Mouse (Mus musculus): ENCODE results near the gene Ankib1.
"Not testable (repeated sequence)": the region's sequence is repeated elsewhere in the genome, so short reads cannot be mapped to it uniquely, and the experiment has no call there.

The Ankib1 gene

GRCm38 (mm10) chr5:3722873-3723272, 79.9 kb downstream of the Ankib1 start:
- no peak for DNase-seq

- no peak for DNase-seq
These were observed 83.4 kb downstream of the Ankib1 start for GRCm38 (mm10) chr5:3719371-3719770.

DNA sequence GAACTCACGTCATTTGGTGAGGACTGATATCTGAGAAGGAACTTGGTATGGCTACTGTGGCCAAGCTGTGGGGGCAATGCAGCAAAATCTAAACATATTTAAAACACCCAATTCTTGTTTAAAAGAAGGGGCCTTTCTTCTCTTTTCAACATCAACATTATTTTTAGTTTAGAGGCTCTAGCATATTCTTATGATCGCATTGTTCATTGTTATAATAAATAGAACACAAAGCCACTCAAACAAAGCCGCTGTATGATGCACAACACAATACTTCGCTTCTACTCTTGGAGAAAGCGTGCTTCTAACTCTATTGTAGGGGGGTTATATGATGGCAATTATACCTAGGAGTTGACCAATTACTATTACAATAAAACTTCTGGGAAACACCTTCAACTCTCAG, 86.9 kb downstream of the Ankib1 start:
- DNase-seq: no peak

GRCm38 (mm10) chr5:3702180-3702579, 100.5 kb downstream of the Ankib1 start:
- no peak for DNase-seq

DNA sequence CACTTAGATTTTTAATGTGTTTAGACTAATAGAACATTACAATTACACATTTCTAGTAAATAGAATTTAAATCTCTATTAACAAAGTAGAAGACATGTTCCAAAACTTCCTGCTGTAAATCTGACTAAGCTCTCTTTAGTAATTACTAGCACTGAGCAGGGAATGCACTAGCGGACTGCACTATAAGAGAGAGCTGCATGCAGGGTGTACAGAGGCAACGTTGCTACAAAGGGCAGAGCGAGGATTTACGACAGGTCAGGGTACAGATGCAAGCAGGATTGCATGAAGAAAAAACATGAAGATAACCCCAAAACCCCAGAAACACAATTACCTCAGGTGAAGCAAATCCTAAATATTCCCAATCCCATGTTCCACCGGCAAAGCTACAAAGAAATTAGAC, 102.7 kb downstream of the Ankib1 start:
- no peak for DNase-seq

GRCm38 (mm10) chr5:3696031-3696430, 106.7 kb downstream of the Ankib1 start:
- DNase-seq: no peak

- no peak for DNase-seq
These were observed 107.5 kb downstream of the Ankib1 start for GRCm38 (mm10) chr5:3695191-3695590.

DNA sequence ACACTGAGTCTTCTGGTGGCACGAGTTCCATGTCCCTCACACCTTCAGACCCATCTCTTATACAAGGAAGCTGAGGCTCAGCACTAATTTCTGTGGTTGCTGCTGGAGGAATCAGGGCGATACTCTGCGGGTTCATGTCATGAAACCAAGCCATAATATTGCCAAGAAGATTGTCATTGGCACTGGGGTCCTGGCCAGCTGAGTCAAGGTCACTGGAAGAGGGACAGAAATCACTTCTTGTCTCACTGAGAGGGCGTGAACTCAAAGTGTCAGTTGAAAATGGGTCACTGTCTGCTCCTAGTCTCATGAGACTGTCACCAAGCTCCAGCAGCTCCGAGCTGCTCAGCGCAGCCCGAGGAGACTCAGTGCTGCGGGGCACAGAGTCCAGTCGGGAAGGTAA, 109.8 kb downstream of the Ankib1 start:
- DNase-seq: no peak

- DNase-seq: no peak
These were observed 111.4 kb downstream of the Ankib1 start for GRCm38 (mm10) chr5:3691283-3691682.

DNA sequence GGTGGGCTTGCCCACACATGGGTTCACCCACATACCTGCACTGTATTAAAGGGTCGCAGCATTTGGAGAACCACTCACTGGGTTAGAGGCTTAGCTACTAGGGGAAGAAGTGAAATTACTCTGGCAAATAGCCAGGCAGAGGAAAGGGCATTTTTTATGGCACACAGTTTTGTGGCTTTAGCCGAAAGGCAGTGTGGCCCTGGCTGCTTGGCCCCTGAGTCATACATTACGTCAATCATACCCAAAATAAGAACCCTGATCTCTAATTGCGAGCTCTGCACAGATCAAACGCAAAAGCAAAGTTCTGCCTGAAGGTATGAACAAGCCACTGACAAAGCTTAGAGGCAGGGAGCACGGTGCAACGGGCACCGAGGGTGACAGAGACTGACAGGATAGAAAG, 114.4 kb downstream of the Ankib1 start:
- no peak for DNase-seq

DNA sequence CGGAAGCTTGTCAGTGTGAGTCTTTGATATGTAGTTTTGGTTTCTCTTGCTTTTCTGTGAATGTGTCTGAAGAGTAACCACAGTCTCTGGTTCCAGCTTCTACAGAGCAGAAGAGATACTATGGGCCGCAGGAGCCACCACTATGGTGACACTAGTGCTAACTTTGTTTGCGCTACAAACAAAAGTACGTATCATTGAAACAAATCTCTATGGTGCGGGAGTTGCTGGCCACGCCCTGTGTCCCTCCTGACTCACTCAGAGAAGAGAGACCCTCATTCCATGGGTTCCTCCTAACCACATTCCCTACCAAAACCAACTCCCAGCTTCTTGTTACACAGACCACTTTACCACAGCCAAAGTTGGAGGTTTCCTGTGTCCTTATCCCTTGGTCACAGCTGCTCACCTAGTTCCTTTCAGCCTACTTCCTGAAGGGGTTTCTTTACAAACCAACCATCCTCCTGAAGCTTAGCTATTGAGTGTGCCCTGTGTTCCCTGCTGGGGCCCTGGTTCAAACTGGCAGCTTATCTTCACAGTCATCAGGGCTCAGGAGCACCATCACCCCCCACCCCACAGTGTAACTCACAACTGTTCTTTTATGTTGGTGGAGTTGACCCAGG, 132.7 kb downstream of the Ankib1 start:
- no peak for DNase-seq

DNA sequence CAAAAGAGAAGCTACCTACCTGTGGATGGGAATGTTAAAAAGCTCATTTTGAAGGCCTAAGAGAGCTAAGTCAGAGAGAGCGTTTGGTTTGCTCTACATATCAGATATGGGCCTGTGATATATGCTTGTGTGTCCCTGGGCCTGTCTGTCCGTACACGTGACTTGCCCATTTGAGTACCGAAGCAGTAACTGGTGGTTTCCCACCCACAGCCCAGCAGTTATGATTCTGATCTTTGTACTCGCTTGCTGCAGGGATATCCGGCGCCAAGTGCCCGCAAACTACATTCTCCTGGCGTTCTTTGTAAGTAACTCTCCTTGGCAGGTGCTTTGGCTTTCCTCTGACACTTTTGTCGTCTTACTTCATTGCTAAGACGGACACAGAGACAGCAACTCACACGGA, 136.1 kb downstream of the Ankib1 start:
- DNase-seq: no peak

GRCm38 (mm10) chr5:3665225-3665624, 137.5 kb downstream of the Ankib1 start:
- no peak for DNase-seq

GRCm38 (mm10) chr5:3657085-3657484, 145.6 kb downstream of the Ankib1 start, which contains the start of gene Gatad1:
TSS of gene Gatad1 (minus strand) at chr5:3657185.
- DNase-seq: no peak

DNA sequence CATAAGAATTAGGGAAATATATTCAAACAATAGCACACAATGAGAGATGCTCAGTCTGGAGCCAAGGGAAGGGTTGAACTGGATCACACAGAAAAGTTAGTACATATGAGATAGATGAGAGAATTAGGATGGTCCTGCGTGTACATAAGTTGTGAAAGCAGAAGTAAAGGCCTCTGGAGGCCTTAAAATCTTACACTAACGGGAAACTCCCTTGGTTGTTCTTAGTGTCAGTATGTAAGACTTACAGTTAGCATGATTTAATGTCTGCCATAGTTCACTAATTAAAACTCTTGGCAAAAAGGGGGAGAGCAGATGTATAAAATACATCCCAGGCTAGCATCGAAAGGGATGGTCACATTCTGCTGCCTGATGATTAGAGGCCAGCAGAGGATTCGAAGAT, 148.9 kb downstream of the Ankib1 start:
- DNase-seq: no peak

GRCm38 (mm10) chr5:3652903-3653575, 149.7 kb downstream of the Ankib1 start:
- not testable (repeated sequence) for DNase-seq

DNA sequence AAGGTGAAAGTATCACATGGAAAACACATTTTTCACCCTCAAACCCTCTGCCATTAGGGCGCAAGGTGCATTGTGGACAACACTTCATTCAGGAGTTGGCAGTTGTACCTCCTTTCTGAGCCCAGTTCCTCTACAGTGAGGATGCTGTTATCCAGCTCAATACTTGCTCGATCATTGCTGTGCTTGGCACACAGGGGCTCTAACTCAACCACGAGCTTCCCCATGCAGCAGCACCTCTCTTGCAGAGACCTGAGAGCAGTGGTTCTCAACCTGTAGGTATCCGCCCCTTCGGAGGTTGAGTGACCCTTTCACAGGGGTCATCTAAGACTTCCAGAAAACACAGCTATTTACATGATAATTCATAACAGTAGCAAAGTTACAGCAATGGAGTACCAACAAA, 151.1 kb downstream of the Ankib1 start:
- no peak for DNase-seq

DNA sequence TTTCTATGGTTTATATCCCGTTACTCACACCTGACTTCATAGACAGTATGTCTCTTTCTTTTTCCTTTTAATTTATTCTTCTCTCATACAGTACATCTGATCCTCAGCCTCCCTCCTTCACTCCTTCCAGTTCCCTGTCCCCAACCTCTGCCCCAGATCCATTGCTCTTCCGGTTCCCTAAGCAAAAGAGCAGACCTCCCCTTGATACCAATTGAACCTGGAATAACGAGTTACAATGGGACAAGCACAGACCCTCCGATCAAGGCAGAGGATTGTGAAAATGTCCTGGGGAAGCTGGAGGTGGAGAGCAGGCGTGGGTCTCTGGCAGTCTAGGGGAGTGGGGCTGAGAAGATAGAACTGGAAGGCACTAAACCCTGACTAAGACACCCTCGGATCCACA, 151.8 kb downstream of the Ankib1 start, which contains the start of gene Tmbim7:
Gene Tmbim7, plus strand, starts transcription at position 301 of the 400 bp plus-strand sequence.
- no peak for DNase-seq

DNA sequence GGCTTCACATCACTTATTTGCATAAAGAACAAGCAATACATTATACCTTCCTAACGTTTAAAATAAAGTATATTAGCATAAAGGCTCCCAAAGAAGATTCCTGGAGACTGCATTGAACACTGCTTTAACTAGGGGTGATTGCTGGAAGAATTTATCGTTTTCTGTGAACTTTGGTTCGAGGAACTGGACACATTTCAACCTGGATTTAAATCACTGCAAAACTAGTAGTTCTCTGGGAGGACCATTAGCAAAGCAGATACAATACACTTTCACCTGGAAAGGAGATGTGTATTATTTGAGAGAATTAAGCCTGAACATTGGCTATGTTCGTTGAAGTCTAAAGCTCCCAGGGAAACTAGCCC, 153.9 kb downstream of the Ankib1 start:
- DNase-seq: no peak

- DNase-seq: no peak
These were observed 154.4 kb downstream of the Ankib1 start for GRCm38 (mm10) chr5:3648206-3648848.

GRCm38 (mm10) chr5:3647708-3648121, 155.0 kb downstream of the Ankib1 start:
- peak; percentile 90 for DNase-seq

DNA sequence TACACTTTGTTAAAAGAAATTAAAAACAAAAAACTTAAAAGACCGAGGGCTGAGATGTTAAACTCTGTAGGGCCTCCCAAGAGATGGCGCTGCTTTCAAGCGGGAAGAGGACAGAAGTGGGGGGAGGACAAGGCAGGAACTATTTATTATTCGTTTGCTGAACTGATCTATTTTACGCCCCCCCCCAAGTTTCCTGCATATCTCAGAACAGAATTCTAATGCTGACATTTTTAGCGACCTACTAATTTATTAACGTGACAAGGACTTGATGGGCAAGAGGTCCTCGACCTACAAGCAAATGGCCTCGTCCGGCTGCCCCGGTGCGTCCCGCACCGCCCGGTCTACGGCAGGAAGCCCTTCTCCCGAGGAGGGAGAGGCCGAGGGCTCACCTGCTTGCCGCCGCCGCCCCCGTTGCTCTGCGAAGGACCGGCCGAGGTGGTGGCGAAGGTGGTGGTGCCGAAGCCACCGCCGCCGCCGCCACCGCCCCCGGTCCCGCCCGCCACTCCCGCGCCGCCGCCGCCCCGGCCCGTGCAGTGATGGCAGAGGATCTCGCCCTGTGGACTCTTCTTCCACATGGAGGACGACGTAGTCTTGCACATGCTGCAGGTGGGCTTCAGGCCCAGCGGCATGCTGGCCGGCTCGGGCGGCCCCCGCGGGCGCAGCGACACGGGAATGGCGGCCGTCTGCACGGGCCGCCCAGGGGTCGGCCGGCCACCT, 155.6 kb downstream of the Ankib1 start:
- peak; percentile 59 for DNase-seq

- no peak for DNase-seq
These were observed 156.2 kb downstream of the Ankib1 start for GRCm38 (mm10) chr5:3646539-3646938.

GRCm38 (mm10) chr5:3645326-3645725, 157.4 kb downstream of the Ankib1 start:
- DNase-seq: no peak

All from lung, postnatal 14 days (tissue).